Mouse (Mus musculus) G1E (cell line): ENCODE measurements around the gene Dido1.

Source experiments
- CTCF ChIP-seq: IDR thresholded peaks from 2 replicates; pipeline ENCODE4 v1.5.1; 2012; ENCODE audit warnings: low read depth, low read length, inconsistent platforms, mixed read lengths
- GATA1 ChIP-seq: IDR thresholded peaks from 2 replicates; pipeline ENCODE4 v1.6.1; 2012; ENCODE audit warnings: borderline replicate concordance, low read length, inconsistent platforms, mixed read lengths
- GATA2 ChIP-seq: IDR thresholded peaks from 2 replicates; pipeline ENCODE4 v1.6.1; 2012; ENCODE audit warnings: low read depth, low read length, inconsistent platforms, borderline replicate concordance
- POLR2AphosphoS5 ChIP-seq: IDR thresholded peaks from 2 replicates; pipeline ENCODE4 v1.6.1; 2012; ENCODE audit warnings: low read depth, low read length, inconsistent platforms; ENCODE audit not compliant: insufficient replicate concordance
- TAL1 ChIP-seq: conservative IDR thresholded peaks from 2 replicates; pipeline ENCODE4 v1.6.1; 2012; ENCODE audit warnings: low read depth, low read length, inconsistent platforms, mixed read lengths

DNA sequence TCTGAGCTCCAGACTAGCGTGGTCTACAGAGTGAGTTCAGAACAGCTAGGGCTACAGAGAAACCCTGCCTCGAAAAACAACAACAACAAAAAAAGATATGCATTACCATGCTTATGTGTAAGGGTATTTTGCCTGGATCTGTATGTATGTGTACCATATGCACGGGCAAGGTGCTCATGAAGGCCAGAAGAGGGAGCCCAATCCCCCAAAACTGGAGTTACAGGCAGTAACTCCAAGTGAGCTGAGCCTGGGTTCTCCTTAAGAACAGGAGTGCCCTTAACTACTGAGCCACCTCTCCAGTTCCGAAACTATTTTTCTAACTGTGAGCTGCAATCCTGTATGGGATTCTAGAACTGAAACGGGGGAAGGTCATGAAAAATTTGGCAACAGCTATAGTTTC, 3.8 kb downstream of the Dido1 start:
- TF ChIP-seq GATA1: no peak
- TF ChIP-seq CTCF: no peak
- TF ChIP-seq GATA2: no peak
- no peak for TF ChIP-seq TAL1
- TF ChIP-seq POLR2AphosphoS5: no peak
